Mouse (Mus musculus) cortical plate, adult 2 months (tissue): ENCODE measurements around the gene Ccni. TPM values are rescaled to one million over a fixed set of nuclear protein-coding genes. Genes with fewer than 3 reads are reported as not detected.

Experiments used
- H3K27ac ChIP-seq: fragments of 200-500 bp; 2 replicates; pipeline ENCODE4 v1.5.1; 2012; ENCODE audit warnings: low read length, control low read depth, inconsistent platforms; ENCODE audit not compliant: insufficient read depth
- H3K4me1 ChIP-seq: fragments of 200-500 bp; 2 replicates; pipeline ENCODE4 v1.6.1; 2011; ENCODE audit warnings: low read length; ENCODE audit not compliant: control insufficient read depth, insufficient read depth
- H3K4me3 ChIP-seq: fragments of 200-500 bp; 2 replicates; pipeline ENCODE4 v1.5.1; 2011; ENCODE audit warnings: mild to moderate bottlenecking, low read length, control low read depth; ENCODE audit not compliant: insufficient read depth
- CTCF ChIP-seq: fragments of 200-500 bp; IDR thresholded peaks from 2 replicates; pipeline ENCODE4 v1.5.1; 2011; ENCODE audit warnings: mild to moderate bottlenecking, control low read depth, low read length; ENCODE audit not compliant: insufficient read depth; ENCODE audit errors: extremely low read depth
- POLR2A ChIP-seq: fragments of 200-500 bp; IDR thresholded peaks from 2 replicates; pipeline ENCODE4 v1.6.1; 2011; ENCODE audit warnings: mild to moderate bottlenecking, low read length, control low read depth; ENCODE audit not compliant: insufficient read depth; ENCODE audit errors: extremely low read depth
- polyA plus RNA-seq: library from polyadenylated mRNA; depleted of rRNA; stranded (reverse); fragments of >200 nt; gene quantifications from 2 replicates; pipeline ENCODE4 v1.2.3, GENCODE M21; 2012

Gene Ccni
- polyA plus RNA-seq, 1 experiment: 174 TPM

GRCm38 (mm10) chr5:93201181-93201580 is 5.1 kb downstream of the Ccni start:
- TF ChIP-seq POLR2A: no peak
- no peak for TF ChIP-seq CTCF
- no peak overlapping the region for H3K4me3 ChIP-seq
- H3K27ac ChIP-seq: no peak overlapping the region
- no peaks in the 10 kb centered on the region for H3K4me1 ChIP-seq

- no peak overlapping the region for H3K4me3 ChIP-seq
- TF ChIP-seq CTCF (no peak), POLR2A (no peak)
- no peak overlapping the region for H3K27ac ChIP-seq
- H3K4me1 ChIP-seq: no peaks in the 10 kb centered on the region; the same call in 1 of the 2 replicates
Measured at GRCm38 (mm10) chr5:93198232-93198631, 8.1 kb downstream of the Ccni start.

GRCm38 (mm10) chr5:93190428-93190827 is 15.9 kb downstream of the Ccni start:
- Histone ChIP-seq H3K27ac (no peak overlapping the region), H3K4me3 (no peak overlapping the region), H3K4me1 (no peaks in the 10 kb centered on the region; the same call in 1 of the 2 replicates)
- no peak for TF ChIP-seq POLR2A
- no peak for TF ChIP-seq CTCF

GRCm38 (mm10) chr5:93189607-93190006 is 16.7 kb downstream of the Ccni start:
- Histone ChIP-seq H3K4me1 (no peaks in the 10 kb centered on the region; the same call in 1 of the 2 replicates), H3K4me3 (no peak overlapping the region), H3K27ac (no peak overlapping the region)
- TF ChIP-seq POLR2A (no peak), CTCF (no peak)

GRCm38 (mm10) chr5:93184548-93184947 is 21.7 kb downstream of the Ccni start:
- no peak overlapping the region for H3K4me3 ChIP-seq

GRCm38 (mm10) chr5:93183311-93183710 is 23.0 kb downstream of the Ccni start:
- Histone ChIP-seq H3K4me3 (no peak overlapping the region), H3K4me1 (no peaks in the 10 kb centered on the region), H3K27ac (no peak overlapping the region)
- TF ChIP-seq CTCF (no peak), POLR2A (no peak)

More at GRCm38 (mm10) chr5:93184548-93184947, 21.7 kb downstream of the Ccni start:
- Histone ChIP-seq H3K4me1 (no peaks in the 10 kb centered on the region), H3K27ac (no peak overlapping the region)
- TF ChIP-seq CTCF: no peak
- TF ChIP-seq POLR2A: no peak

GRCm38 (mm10) chr5:93180252-93180651 is 26.0 kb downstream of the Ccni start:
- Histone ChIP-seq H3K27ac (no peak overlapping the region; the same call in 1 of the 2 replicates), H3K4me3 (no peak overlapping the region), H3K4me1 (no peaks in the 10 kb centered on the region)
- TF ChIP-seq CTCF (peak; percentile 22; the same call in 1 of the 2 replicates), POLR2A (no peak)

GRCm38 (mm10) chr5:93178616-93179015 is 27.7 kb downstream of the Ccni start:
- Histone ChIP-seq H3K4me3 (no peak overlapping the region), H3K27ac (no peak overlapping the region), H3K4me1 (no peaks in the 10 kb centered on the region)
- no peak for TF ChIP-seq CTCF
- no peak for TF ChIP-seq POLR2A

GRCm38 (mm10) chr5:93174675-93175074 is 31.6 kb downstream of the Ccni start:
- TF ChIP-seq CTCF (no peak), POLR2A (no peak)
- Histone ChIP-seq H3K27ac (no peak overlapping the region), H3K4me3 (no peak overlapping the region), H3K4me1 (no peaks in the 10 kb centered on the region)

- TF ChIP-seq POLR2A (no peak), CTCF (no peak)
- no peak overlapping the region for H3K27ac ChIP-seq
Measured at GRCm38 (mm10) chr5:93172536-93172935, 33.8 kb downstream of the Ccni start.

More at GRCm38 (mm10) chr5:93172536-93172935, 33.8 kb downstream of the Ccni start:
- H3K4me1 ChIP-seq: no peaks in the 10 kb centered on the region
- no peak overlapping the region for H3K4me3 ChIP-seq
